Mouse (Mus musculus): ENCODE data around the gene Pik3ap1. TPM values are rescaled to one million over a fixed set of nuclear protein-coding genes. Genes with fewer than 3 reads are reported as not detected.

Gene Pik3ap1
- polyA plus RNA-seq, 1 experiment, result 40.7 TPM

DNA sequence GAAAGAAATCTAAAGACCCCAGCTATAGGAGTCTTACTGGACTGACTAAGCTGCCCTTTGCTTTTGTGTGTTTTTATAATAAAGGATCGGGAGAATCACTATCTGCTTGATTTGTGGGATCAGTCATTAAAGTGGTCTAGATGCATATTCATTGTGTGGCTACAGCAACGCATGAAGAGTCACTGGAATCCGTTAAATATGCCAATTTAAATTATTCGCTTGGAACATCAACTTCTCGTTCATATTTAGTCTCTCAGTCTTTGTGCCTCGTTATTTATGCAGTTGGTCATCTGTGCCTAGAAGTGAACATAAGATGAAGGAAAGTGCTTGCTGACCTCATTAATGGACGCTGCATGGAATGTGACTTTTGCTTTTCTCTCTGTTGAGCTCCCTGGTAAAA, 114.0 kb downstream of the Pik3ap1 start:
- Histone ChIP-seq H3K27ac (ENCODE audit: insufficient read depth, low read length) (no peak overlapping the region), H3K27me3 (ENCODE audit: control insufficient read depth, insufficient read depth, low read length) (no peaks in the 10 kb centered on the region), H3K4me3 (ENCODE audit: extremely low read depth, insufficient read depth, insufficient read length) (no peak overlapping the region), H3K36me3 (ENCODE audit: control insufficient read depth, insufficient read depth, low read length) (peaks cover 12% of the 10 kb centered on the region), H3K4me1 (ENCODE audit: control insufficient read depth, insufficient read depth, insufficient read length) (no peaks in the 10 kb centered on the region)
- 92% methylated on average over 7 of the region's 7 CpGs for WGBS
- DNase-seq (ENCODE audit: low read depth in 1 of 2, low spot score in 2 of 2), result no peak
- TF ChIP-seq CTCF (IDR thresholded peaks at IDR 0.05; ENCODE audit: extremely low read depth, insufficient read depth, insufficient read length, insufficient replicate concordance) (no peak), POLR2A (IDR thresholded peaks at IDR 0.05; ENCODE audit: low read depth, low read length) (no peak)

DNA sequence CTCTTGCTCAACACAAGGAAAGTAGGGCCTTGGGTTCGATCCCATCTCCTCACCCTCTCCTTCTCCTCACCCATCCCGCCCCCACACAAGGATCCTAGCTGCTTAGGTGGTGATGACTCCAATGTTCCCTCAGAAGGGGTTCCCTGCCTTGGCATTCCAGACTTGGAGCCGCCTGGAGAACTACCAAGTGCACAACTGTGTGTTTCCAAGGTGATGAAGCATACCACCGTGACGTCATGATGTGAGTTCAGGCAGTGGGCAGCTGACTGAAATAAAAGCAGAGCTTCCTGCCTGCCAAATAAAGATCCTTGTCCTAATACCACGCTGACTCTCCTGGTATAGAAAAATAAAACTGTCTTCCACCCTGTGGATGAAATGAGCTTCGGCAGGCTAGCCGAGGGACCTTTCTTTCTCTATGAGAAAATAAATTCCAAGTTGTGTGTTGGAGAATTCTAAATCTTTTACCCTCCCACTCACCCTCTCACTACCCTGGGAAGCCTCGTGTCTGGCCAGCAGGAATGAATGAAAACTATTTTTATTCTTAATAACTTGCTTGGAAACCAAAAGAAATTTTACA, 114.7 kb downstream of the Pik3ap1 start:
- Histone ChIP-seq H3K36me3 (ENCODE audit: control insufficient read depth, insufficient read depth, low read length) (peaks cover 12% of the 10 kb centered on the region), H3K27ac (ENCODE audit: insufficient read depth, low read length) (no peak overlapping the region), H3K4me3 (ENCODE audit: extremely low read depth, insufficient read depth, insufficient read length) (no peak overlapping the region), H3K4me1 (ENCODE audit: control insufficient read depth, insufficient read depth, insufficient read length) (no peaks in the 10 kb centered on the region), H3K27me3 (ENCODE audit: control insufficient read depth, insufficient read depth, low read length) (no peaks in the 10 kb centered on the region)
- TF ChIP-seq CTCF (IDR thresholded peaks at IDR 0.05; ENCODE audit: extremely low read depth, insufficient read depth, insufficient read length, insufficient replicate concordance) (no peak), POLR2A (IDR thresholded peaks at IDR 0.05; ENCODE audit: low read depth, low read length) (no peak)
- WGBS, result 78% methylated on average over 9 of the region's 9 CpGs
- DNase-seq (ENCODE audit: low read depth in 1 of 2, low spot score in 2 of 2), result no peak

DNA sequence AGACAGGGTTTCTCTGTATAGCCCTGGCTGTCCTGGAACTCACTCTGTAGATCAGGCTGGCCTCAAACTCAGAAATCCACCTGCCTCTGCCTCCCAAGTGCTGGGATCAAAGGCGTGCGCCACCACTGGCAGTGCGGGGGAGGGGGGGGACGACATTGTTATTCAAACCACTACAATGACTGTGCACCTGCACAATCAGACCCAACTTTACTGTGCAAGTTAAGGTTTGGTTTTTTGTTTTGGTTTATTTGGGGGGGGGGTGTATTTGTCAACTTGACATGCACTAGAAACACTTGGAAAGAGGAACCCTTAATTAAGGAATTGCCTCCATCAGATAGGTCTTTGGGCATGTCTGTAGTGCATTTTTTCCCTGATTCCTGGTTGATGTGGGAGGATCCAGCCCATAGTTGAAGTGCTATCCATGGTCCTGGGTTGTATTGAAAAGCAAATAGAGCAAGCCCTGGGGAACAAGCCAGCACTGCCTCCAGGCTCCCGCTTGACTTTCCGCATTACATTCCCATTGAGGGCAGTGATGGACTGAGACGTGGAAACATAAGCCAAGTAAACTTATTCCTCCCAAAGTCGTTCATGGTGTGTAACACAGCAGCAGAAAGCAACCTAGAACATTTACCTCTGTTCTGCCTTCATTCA, 118.5 kb downstream of the Pik3ap1 start:
- no peak for TF ChIP-seq POLR2A (IDR thresholded peaks at IDR 0.05; ENCODE audit: low read depth, low read length)
- TF ChIP-seq CTCF (IDR thresholded peaks at IDR 0.05; ENCODE audit: extremely low read depth, insufficient read depth, insufficient read length, insufficient replicate concordance), result no peak
- WGBS, result 74% methylated on average over 8 of the region's 8 CpGs
- no peaks in the 10 kb centered on the region for H3K36me3 ChIP-seq (ENCODE audit: control insufficient read depth, insufficient read depth, low read length)
- H3K4me1 ChIP-seq (ENCODE audit: control insufficient read depth, insufficient read depth, insufficient read length), result peaks cover 3% of the 10 kb centered on the region; the same call in 1 of the 2 replicates
- no peaks in the 10 kb centered on the region for H3K27me3 ChIP-seq (ENCODE audit: control insufficient read depth, insufficient read depth, low read length)
- no peak overlapping the region for H3K4me3 ChIP-seq (ENCODE audit: extremely low read depth, insufficient read depth, insufficient read length)
- DNase-seq (ENCODE audit: low read depth in 1 of 2, low spot score in 2 of 2), result no peak
- no peak overlapping the region for H3K27ac ChIP-seq (ENCODE audit: insufficient read depth, low read length)

DNA sequence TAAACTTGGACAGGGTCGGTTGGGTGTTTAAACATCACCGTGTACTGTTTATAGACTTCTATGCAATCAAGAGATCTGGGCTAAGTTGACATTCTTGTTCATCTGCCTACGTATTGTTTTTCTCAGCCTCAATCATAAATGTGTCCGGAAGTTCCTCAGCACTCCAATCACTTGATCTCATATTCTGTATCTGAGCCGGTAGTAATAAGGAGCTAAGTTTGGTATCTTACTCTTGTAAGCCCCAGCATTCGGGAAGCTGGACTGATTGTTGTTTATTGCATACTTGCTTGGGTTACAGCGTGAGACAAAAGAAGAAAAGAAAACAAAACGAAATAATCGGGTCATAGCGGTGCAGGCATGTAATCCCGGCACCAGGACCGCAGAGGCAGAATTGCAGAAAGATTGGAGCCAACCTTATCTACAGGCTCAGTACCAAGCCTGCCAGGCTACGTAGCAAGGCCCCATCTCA, 120.5 kb downstream of the Pik3ap1 start:
- 17% methylated on average over 13 of the region's 13 CpGs for WGBS
- H3K27ac ChIP-seq (ENCODE audit: insufficient read depth, low read length), result peak overlapping the region; percentile 99
- peak in 1 of 2 experiments; percentile 34 for DNase-seq (ENCODE audit: low read depth in 1 of 2, low spot score in 2 of 2)
- no peaks in the 10 kb centered on the region for H3K36me3 ChIP-seq (ENCODE audit: control insufficient read depth, insufficient read depth, low read length)
- H3K4me3 ChIP-seq (ENCODE audit: extremely low read depth, insufficient read depth, insufficient read length), result peak overlapping the region; percentile 98
- H3K4me1 ChIP-seq (ENCODE audit: control insufficient read depth, insufficient read depth, insufficient read length), result peaks cover 5% of the 10 kb centered on the region; the same call in 1 of the 2 replicates
- TF ChIP-seq CTCF (IDR thresholded peaks at IDR 0.05; ENCODE audit: extremely low read depth, insufficient read depth, insufficient read length, insufficient replicate concordance), result no peak
- no peak for TF ChIP-seq POLR2A (IDR thresholded peaks at IDR 0.05; ENCODE audit: low read depth, low read length)
- H3K27me3 ChIP-seq (ENCODE audit: control insufficient read depth, insufficient read depth, low read length), result no peaks in the 10 kb centered on the region

DNA sequence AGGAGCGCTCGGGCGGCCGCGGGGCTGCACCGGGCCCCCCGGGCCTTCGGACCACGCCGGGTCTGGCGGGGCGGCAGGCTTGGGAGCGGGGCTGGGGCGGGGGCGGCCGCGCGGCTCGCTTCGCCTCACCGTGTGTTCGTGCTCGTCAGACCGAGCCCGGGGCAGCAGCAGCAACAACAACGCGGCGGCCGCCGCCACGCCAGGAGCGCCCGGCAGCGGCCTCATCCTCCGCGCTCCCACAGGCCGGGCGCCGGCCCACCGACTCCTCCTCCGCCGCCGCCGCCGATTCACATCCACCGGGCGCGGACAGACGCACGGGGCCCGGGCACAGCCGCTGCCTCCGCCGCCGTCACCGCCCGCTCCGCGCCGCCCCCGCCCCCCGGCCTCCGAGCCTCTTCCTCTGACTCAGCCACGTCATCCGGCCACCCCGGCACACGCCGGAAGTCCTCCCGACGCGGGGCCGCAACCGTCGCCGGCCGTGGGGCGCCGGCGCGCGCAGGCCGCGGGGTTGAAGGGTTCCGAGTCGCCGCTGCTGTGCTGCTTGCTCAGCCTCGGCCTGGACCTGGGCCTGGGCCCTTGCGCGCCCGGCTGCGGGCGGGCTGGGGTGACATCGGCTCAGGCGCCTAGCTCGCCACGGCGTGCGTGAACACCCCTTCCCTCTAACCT, 121.1 kb downstream of the Pik3ap1 start, which contains the start of gene Tm9sf3:
Tm9sf3 (minus strand) TSS at position 368 of the 666 bp plus-strand sequence.
- peak; percentile 63 to 81 for DNase-seq (ENCODE audit: low read depth in 1 of 2, low spot score in 2 of 2)
- Histone ChIP-seq H3K4me1 (ENCODE audit: control insufficient read depth, insufficient read depth, insufficient read length) (peaks cover 5% of the 10 kb centered on the region; the same call in 1 of the 2 replicates), H3K36me3 (ENCODE audit: control insufficient read depth, insufficient read depth, low read length) (no peaks in the 10 kb centered on the region), H3K27ac (ENCODE audit: insufficient read depth, low read length) (peak within 1 kb of the TSS; percentile 99), H3K4me3 (ENCODE audit: extremely low read depth, insufficient read depth, insufficient read length) (peak within 1 kb of the TSS; percentile 98), H3K27me3 (ENCODE audit: control insufficient read depth, insufficient read depth, low read length) (no peaks in the 10 kb centered on the region)
- no peak for TF ChIP-seq CTCF (IDR thresholded peaks at IDR 0.05; ENCODE audit: extremely low read depth, insufficient read depth, insufficient read length, insufficient replicate concordance)
- TF ChIP-seq POLR2A (IDR thresholded peaks at IDR 0.05; ENCODE audit: low read depth, low read length), result peak; percentile 85
- WGBS, result 2% methylated on average over 81 of the region's 98 CpGs

DNA sequence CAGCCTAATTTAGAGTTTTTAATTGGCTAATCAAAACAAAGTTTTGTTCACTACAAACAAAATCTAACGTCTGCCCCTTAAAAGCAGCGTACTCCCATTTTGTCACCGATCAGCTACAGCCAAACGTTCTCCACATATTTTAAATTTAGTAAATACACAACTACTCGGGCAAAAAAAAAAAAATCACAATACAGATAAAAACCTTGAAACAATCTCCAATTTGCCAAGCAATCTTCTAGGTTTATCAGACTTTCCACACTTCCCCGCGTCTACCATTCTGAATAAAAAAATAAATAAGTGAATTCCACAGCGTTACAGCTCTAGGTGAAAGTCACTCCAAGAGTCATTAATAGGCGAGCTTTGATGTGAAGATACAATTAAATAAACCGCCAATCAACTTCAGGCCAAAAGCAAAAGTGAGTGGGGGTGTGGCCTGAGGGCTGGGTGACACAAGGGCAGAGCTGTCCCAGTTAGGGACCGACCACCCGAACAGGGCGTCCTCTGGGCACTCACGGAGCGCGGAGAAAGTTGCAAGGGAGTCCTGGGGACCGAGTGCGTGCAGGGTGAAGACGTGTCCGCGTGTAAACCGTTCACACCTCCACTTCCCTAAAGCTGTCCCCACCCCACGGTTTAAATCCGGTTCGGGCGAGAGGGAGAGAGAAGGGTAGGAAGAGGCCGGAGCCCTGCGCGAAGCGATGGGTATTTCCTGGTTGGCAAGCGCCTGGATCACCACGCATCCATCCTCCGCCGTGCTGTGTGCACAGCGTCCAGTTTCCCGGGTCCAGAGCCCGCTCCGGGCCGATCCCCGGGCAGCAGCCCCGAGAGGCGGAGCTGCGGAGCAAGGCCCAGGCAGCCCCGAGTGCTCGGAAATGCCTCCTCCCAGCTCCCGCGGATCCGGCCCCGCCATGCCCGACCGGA, 121.9 kb downstream of the Pik3ap1 start:
- TF ChIP-seq POLR2A (IDR thresholded peaks at IDR 0.05; ENCODE audit: low read depth, low read length), result no peak
- no peak; the same call in 1 of the 2 replicates for TF ChIP-seq CTCF (IDR thresholded peaks at IDR 0.05; ENCODE audit: extremely low read depth, insufficient read depth, insufficient read length, insufficient replicate concordance)
- H3K4me3 ChIP-seq (ENCODE audit: extremely low read depth, insufficient read depth, insufficient read length), result peak overlapping the region; percentile 98
- DNase-seq (ENCODE audit: low read depth in 1 of 2, low spot score in 2 of 2), result peak; percentile 31 to 64
- H3K36me3 ChIP-seq (ENCODE audit: control insufficient read depth, insufficient read depth, low read length), result no peaks in the 10 kb centered on the region
- H3K27ac ChIP-seq (ENCODE audit: insufficient read depth, low read length), result peak overlapping the region; percentile 99
- no peaks in the 10 kb centered on the region for H3K27me3 ChIP-seq (ENCODE audit: control insufficient read depth, insufficient read depth, low read length)
- H3K4me1 ChIP-seq (ENCODE audit: control insufficient read depth, insufficient read depth, insufficient read length), result peaks cover 5% of the 10 kb centered on the region; the same call in 1 of the 2 replicates
- WGBS, result 4% methylated on average over 50 of the region's 51 CpGs

Measured in spleen, adult 2 months (tissue).